Mouse (Mus musculus) thymus, adult 2 months (tissue): Measurements from ENCODE around the gene Glod4. TPM values are rescaled to one million over a fixed set of nuclear protein-coding genes. Genes with fewer than 3 reads are reported as not detected.

ENCODE experiments used
- DNase-seq: peaks from one replicate; pipeline ENCODE4 v3.0.0; 2021
- H3K27ac ChIP-seq: fragments of 200-500 bp; 2 replicates; pipeline ENCODE4 v1.5.1; 2012; ENCODE audit warnings: low read length, control low read depth; ENCODE audit not compliant: control insufficient read depth, insufficient read depth
- H3K27me3 ChIP-seq: fragments of 200-500 bp; 2 replicates; pipeline ENCODE4 v1.6.1; 2012; ENCODE audit warnings: mild to moderate bottlenecking, low read length, moderate library complexity, mixed read lengths; ENCODE audit not compliant: control insufficient read depth, insufficient read depth
- H3K36me3 ChIP-seq: fragments of 200-500 bp; 2 replicates; pipeline ENCODE4 v1.6.1; 2012; ENCODE audit warnings: mild to moderate bottlenecking, low read length, moderate library complexity; ENCODE audit not compliant: control insufficient read depth, insufficient read depth
- H3K4me1 ChIP-seq: fragments of 200-500 bp; replicated peaks from 2 replicates; pipeline ENCODE4 v1.6.1; 2012; ENCODE audit warnings: low read length; ENCODE audit not compliant: control insufficient read depth, insufficient read depth
- H3K4me3 ChIP-seq: fragments of 200-500 bp; 2 replicates; pipeline ENCODE4 v1.5.1; 2012; ENCODE audit warnings: mild to moderate bottlenecking, low read length, control low read depth, moderate library complexity; ENCODE audit not compliant: control insufficient read depth, insufficient read depth
- CTCF ChIP-seq: fragments of 200-500 bp; IDR thresholded peaks from 2 replicates; pipeline ENCODE4 v1.5.1; 2012; ENCODE audit warnings: mild to moderate bottlenecking, control low read depth, low read length, moderate library complexity, borderline replicate concordance; ENCODE audit not compliant: control insufficient read depth, poor library complexity, insufficient read depth; ENCODE audit errors: extremely low read depth
- POLR2A ChIP-seq: fragments of 200-500 bp; IDR thresholded peaks from 2 replicates; pipeline ENCODE4 v1.6.1; 2012; ENCODE audit warnings: mild to moderate bottlenecking, low read length, control low read depth, moderate library complexity; ENCODE audit not compliant: control insufficient read depth, poor library complexity, insufficient read depth; ENCODE audit errors: extremely low read depth
- WGBS: fragments of 180-500 bp; shearing (Covaris S2); methylation state at CpG from one replicate; pipeline ENCODE4 v1.1.7; 2018; 5-methylcytosine and 5-hydroxymethylcytosine counted together
- polyA plus RNA-seq: library from polyadenylated mRNA; depleted of rRNA; stranded (reverse); fragments of >200 nt; gene quantifications from 2 replicates; pipeline ENCODE4 v1.2.3, GENCODE M21; 2012; rRNA removed

Glod4 gene
- polyA plus RNA-seq, 1 experiment, result 6.6 TPM

GRCm38 (mm10) chr11:76081048-76081640 lies 162.4 kb downstream of the Glod4 start:
- no peak for DNase-seq
- H3K27ac ChIP-seq, result no peak overlapping the region
- 81% methylated on average over 6 of the region's 6 CpGs for WGBS

GRCm38 (mm10) chr11:76080293-76080692 lies 163.2 kb downstream of the Glod4 start:
- no peak overlapping the region for H3K4me3 ChIP-seq
- no peak for DNase-seq
- peaks cover 14% of the 10 kb centered on the region for H3K36me3 ChIP-seq
- H3K27me3 ChIP-seq, result no peaks in the 10 kb centered on the region
- H3K4me1 ChIP-seq, result peaks cover 10% of the 10 kb centered on the region
- TF ChIP-seq CTCF (no peak), POLR2A (no peak)
- H3K27ac ChIP-seq, result no peak overlapping the region
- WGBS, result 77% methylated on average over 2 of the region's 2 CpGs

More at GRCm38 (mm10) chr11:76081048-76081640, 162.4 kb downstream of the Glod4 start:
- Histone ChIP-seq H3K27me3 (no peaks in the 10 kb centered on the region), H3K4me1 (peaks cover 13% of the 10 kb centered on the region), H3K36me3 (peaks cover 14% of the 10 kb centered on the region), H3K4me3 (no peak overlapping the region)
- TF ChIP-seq POLR2A, result no peak
- no peak for TF ChIP-seq CTCF

DNA sequence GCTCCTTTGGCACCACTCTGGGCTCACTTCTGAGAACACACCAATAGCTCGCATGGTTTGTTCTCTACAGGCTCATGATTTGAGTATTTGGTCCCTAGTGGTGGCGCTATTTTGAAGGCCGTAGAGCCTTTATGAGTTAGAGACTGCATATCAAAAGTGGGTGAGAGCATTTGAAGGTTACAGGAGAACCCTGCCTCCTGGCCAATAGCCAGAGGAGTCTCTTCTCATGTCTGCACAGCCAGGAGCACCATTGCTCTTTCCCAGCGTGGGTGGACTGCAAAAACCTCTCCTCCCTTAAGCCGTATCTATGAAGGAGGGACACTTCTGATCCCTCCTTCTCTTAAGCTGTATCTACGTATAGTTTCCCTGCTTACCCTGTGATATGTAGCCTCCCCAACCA lies 166.2 kb downstream of the Glod4 start:
- WGBS, result 99% methylated on average over 6 of the region's 6 CpGs
- peaks cover 14% of the 10 kb centered on the region for H3K36me3 ChIP-seq

DNA sequence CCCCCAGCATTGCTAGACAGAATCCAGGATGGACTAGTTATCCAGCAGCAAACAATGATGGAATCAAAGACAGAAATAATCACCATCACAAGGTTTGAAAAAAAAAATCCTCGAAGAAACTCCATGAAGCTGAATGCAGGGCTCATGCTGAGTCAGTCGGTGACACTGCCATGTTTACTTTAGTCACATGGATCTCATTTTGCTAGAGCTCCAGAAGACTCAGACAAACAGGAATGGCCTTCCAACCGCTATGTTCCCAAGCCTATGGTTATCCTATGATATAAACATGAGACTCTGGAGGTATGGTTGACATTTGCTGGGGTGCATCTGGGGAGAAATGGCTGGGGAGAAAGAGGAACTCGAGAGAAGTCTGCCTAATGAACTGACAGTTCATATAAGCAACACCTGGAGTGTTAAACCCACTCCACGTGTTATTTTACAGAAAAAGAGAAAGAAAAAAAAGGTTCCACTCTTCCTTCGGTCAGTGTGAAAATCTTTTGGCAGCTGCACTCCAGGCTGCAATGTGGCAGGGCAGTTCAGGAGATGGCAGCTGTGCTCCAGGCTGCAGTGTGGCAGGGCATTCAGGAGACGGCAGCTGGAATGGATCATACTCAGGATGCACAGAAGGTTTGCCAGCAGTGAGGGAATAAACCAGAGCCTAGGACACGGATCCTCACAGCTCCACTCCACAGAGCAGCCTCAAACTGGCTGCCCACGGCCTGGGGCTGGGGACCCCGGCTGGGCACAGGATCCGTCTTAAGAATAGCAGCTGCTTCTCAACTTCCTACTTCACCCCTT lies 169.0 kb downstream of the Glod4 start:
- WGBS, result 80% methylated on average over 11 of the region's 11 CpGs
- no peak for DNase-seq
- no peaks in the 10 kb centered on the region; the same call in 1 of the 2 replicates for H3K36me3 ChIP-seq
- TF ChIP-seq CTCF, result no peak
- TF ChIP-seq POLR2A, result no peak
- H3K4me1 ChIP-seq, result no peaks in the 10 kb centered on the region
- H3K27ac ChIP-seq, result no peak overlapping the region
- no peak overlapping the region for H3K4me3 ChIP-seq
- H3K27me3 ChIP-seq, result no peaks in the 10 kb centered on the region

More for the DNA sequence above, 166.2 kb downstream of the Glod4 start:
- DNase-seq, result no peak
- TF ChIP-seq CTCF (no peak), POLR2A (no peak)
- Histone ChIP-seq H3K4me3 (no peak overlapping the region), H3K27me3 (no peaks in the 10 kb centered on the region), H3K27ac (no peak overlapping the region), H3K4me1 (no peaks in the 10 kb centered on the region)

Other genes starting within 250 kb of the Glod4 start
- 0.38 and 0.74 TPM in 2 replicates for gene 1700016K19Rik, start 243.8 kb downstream of the Glod4 start, polyA plus RNA-seq
- 8.7 and 8.9 TPM in 2 replicates for gene Rflnb, start 215.9 kb downstream of the Glod4 start, polyA plus RNA-seq
- gene Vps53, start 64.1 kb downstream of the Glod4 start, polyA plus RNA-seq, result 30.6 and 33.7 TPM in 2 replicates
- 17.4 and 19.4 TPM in 2 replicates for gene Fam57a, start 64.1 kb downstream of the Glod4 start, polyA plus RNA-seq
- 0.37 and 1.4 TPM in 2 replicates for gene Dbil5, start 26.1 kb downstream of the Glod4 start, polyA plus RNA-seq
- gene Gemin4, start 26.1 kb downstream of the Glod4 start, polyA plus RNA-seq, result 12.6 and 16.4 TPM in 2 replicates
- gene Mrm3, start within 50 bp of the Glod4 start, polyA plus RNA-seq, result 7.6 and 8.4 TPM in 2 replicates
- gene Nxn, start 155.4 kb upstream of the Glod4 start, polyA plus RNA-seq, result 24.7 and 25.3 TPM in 2 replicates
- gene Timm22, start 163.2 kb upstream of the Glod4 start, polyA plus RNA-seq, result 18.0 and 20.4 TPM in 2 replicates